In genomic region chr2:120211448-120211847, GRCm38 (mm10) we compare ENCODE assay signal across 27 mouse cellular contexts. TPM values are rescaled to one million over a fixed set of nuclear protein-coding genes. Genes with fewer than 3 reads are reported as not detected.
A peak's percentile ranks its signal among the peaks of the same experiment; 100 is the strongest.
DNase-seq lines count a peak whose midpoint lies in the region; ATAC-seq and TF ChIP-seq lines count a peak whose summit lies in the region.
"Had no signal": no experiment of that assay in that cellular context is flagged by ENCODE, and none has a peak within 500 bp of the region (broad histone marks: within the 10 kb centered on the region; RNA-seq: fewer than 3 reads in every experiment).

No protein-coding gene starts in this region.

- no peaks in the 10 kb centered on the region for H3K79me2 ChIP-seq in CH12.LX (replicated peaks; ENCODE audit: control insufficient read depth, extremely low read depth, insufficient read depth, poor library complexity, severe bottlenecking)

- TF ChIP-seq EP300 in heart, postnatal 0 days (IDR thresholded peaks at IDR 0.05; ENCODE audit: low read depth): no peak
- no peak for TF ChIP-seq EP300 in CH12.LX (IDR thresholded peaks at IDR 0.05; ENCODE audit: low read length)
- TF ChIP-seq EP300 in stomach, postnatal 0 days (optimal IDR thresholded peaks at IDR 0.05): no peak

- H3K4me1 ChIP-seq in heart, postnatal 0 days (ENCODE audit: control insufficient read depth, insufficient read depth): no peaks in the 10 kb centered on the region
- H3K4me1 ChIP-seq in CH12.LX (ENCODE audit: control insufficient read depth in 1 of 2, insufficient read depth in 2 of 2): no peaks in the 10 kb centered on the region
- no peaks in the 10 kb centered on the region for H3K4me1 ChIP-seq in stomach, postnatal 0 days (replicated peaks; ENCODE audit: control insufficient read depth, insufficient read depth)
- no peaks in the 10 kb centered on the region for H3K4me1 ChIP-seq in kidney, embryonic 14.5 days (ENCODE audit: control insufficient read depth, insufficient read depth, low read length)
- H3K4me1 ChIP-seq: embryonic facial prominence, embryonic 10.5 days; embryonic facial prominence, embryonic 13.5 days; forebrain, embryonic 12.5 days; heart, embryonic 10.5 days; heart, embryonic 13.5 days; hindbrain, embryonic 15.5 days had no signal

- no peak overlapping the region for H3K9ac ChIP-seq in heart, postnatal 0 days (replicated peaks; ENCODE audit: low read depth, low read length)
- no peak overlapping the region for H3K9ac ChIP-seq in CH12.LX (ENCODE audit: insufficient read depth, low read depth)
- H3K9ac ChIP-seq in stomach, postnatal 0 days (ENCODE audit: low read length): no peak overlapping the region
- no peak overlapping the region for H3K9ac ChIP-seq in kidney, embryonic 14.5 days (ENCODE audit: low read depth, low read length)
- H3K9ac ChIP-seq: embryonic facial prominence, embryonic 13.5 days; forebrain, embryonic 12.5 days; heart, embryonic 13.5 days; hindbrain, embryonic 15.5 days had no signal

- intact Hi-C loops in gastrocnemius, adult 2 months (cut with DNase I): no loop called here

- no peak overlapping the region for H3K4me3 ChIP-seq in gastrocnemius, adult 2 months
- no peak overlapping the region for H3K4me3 ChIP-seq in heart, postnatal 0 days (ENCODE audit: low read depth, low read length)
- H3K4me3 ChIP-seq in CH12.LX (replicated peaks in 1 of 3; ENCODE audit: low read depth in 2 of 3, low read length in 2 of 3, poor library complexity in 1 of 3): no peak overlapping the region
- H3K4me3 ChIP-seq in stomach, postnatal 0 days (ENCODE audit: low read depth, low read length): no peak overlapping the region
- H3K4me3 ChIP-seq in kidney, embryonic 14.5 days (ENCODE audit: low read length): no peak overlapping the region
- H3K4me3 ChIP-seq: embryonic facial prominence, embryonic 10.5 days; embryonic facial prominence, embryonic 13.5 days; erythroblast, embryonic 14.5 days; forebrain, embryonic 12.5 days; heart, embryonic 10.5 days; heart, embryonic 13.5 days; hindbrain, embryonic 15.5 days had no signal

- no peak for ATAC-seq in heart, postnatal 0 days (ENCODE audit: insufficient read depth, low read depth)
- no peak for ATAC-seq in stomach, postnatal 0 days (ENCODE audit: low FRiP score, low TSS enrichment)
- ATAC-seq in kidney, embryonic 14.5 days (ENCODE audit: low FRiP score, low TSS enrichment): no peak
- ATAC-seq: activated CD4-positive, CD25-positive, alpha-beta regulatory T cell, adult 4 months; forebrain, embryonic 16.5 days; intestine, postnatal 0 days had no signal

- dilution Hi-C loops in CH12.LX (cut with MboI; ENCODE audit: extremely low pct_ligation_motif_present, extremely low pct_unique_long_range_greater_than_20kb, low sequenced_read_pairs): no loop called here

- no peak for TF ChIP-seq POLR2A in CH12.LX (IDR thresholded peaks at IDR 0.05; ENCODE audit: low read depth, low read length)

- no peak overlapping the region for H3K4me2 ChIP-seq in heart, postnatal 0 days (ENCODE audit: low read depth, low read length)
- H3K4me2 ChIP-seq in CH12.LX (ENCODE audit: insufficient read depth, low read depth, poor library complexity, severe bottlenecking): no peak overlapping the region
- no peak overlapping the region for H3K4me2 ChIP-seq in stomach, postnatal 0 days (replicated peaks; ENCODE audit: low read depth)
- H3K4me2 ChIP-seq in kidney, embryonic 14.5 days (replicated peaks; ENCODE audit: low read depth, low read length): no peak overlapping the region
- H3K4me2 ChIP-seq: embryonic facial prominence, embryonic 13.5 days; forebrain, embryonic 12.5 days; heart, embryonic 13.5 days; hindbrain, embryonic 15.5 days had no signal

- in situ Hi-C loops in CH12.LX (cut with MboI; ENCODE audit: low pct_ligation_motif_present, low pct_unique_long_range_greater_than_20kb, low sequenced_read_pairs): no loop called here

- H3K27ac ChIP-seq in gastrocnemius, adult 2 months: no peak overlapping the region
- H3K27ac ChIP-seq in heart, postnatal 0 days (ENCODE audit: low read depth): no peak overlapping the region
- no peak overlapping the region for H3K27ac ChIP-seq in CH12.LX (ENCODE audit: insufficient read depth, low read depth)
- H3K27ac ChIP-seq in stomach, postnatal 0 days (replicated peaks): no peak overlapping the region
- H3K27ac ChIP-seq in kidney, embryonic 14.5 days (ENCODE audit: low read depth, low read length): no peak overlapping the region
- H3K27ac ChIP-seq: embryonic facial prominence, embryonic 10.5 days; embryonic facial prominence, embryonic 13.5 days; forebrain, embryonic 12.5 days; heart, embryonic 10.5 days; heart, embryonic 13.5 days; hindbrain, embryonic 15.5 days had no signal

- H3K36me3 ChIP-seq in heart, postnatal 0 days (replicated peaks; ENCODE audit: control insufficient read depth, insufficient read depth, low read length): no peaks in the 10 kb centered on the region
- H3K36me3 ChIP-seq in CH12.LX (replicated peaks in 1 of 2; ENCODE audit: control insufficient read depth in 1 of 2, insufficient read depth in 1 of 2, low read length in 1 of 2): no peaks in the 10 kb centered on the region
- no peaks in the 10 kb centered on the region for H3K36me3 ChIP-seq in stomach, postnatal 0 days (ENCODE audit: control insufficient read depth, insufficient read depth, low read length)
- no peaks in the 10 kb centered on the region for H3K36me3 ChIP-seq in kidney, embryonic 14.5 days (ENCODE audit: control insufficient read depth, insufficient read depth, low read length)
- H3K36me3 ChIP-seq: embryonic facial prominence, embryonic 10.5 days; embryonic facial prominence, embryonic 13.5 days; forebrain, embryonic 12.5 days; heart, embryonic 10.5 days; heart, embryonic 13.5 days; hindbrain, embryonic 15.5 days had no signal

- DNase-seq in gastrocnemius, adult 2 months: no peak
- no peak for DNase-seq in gastrocnemius, postnatal 25 days
- DNase-seq in heart, postnatal 0 days (ENCODE audit: low spot score): no peak
- DNase-seq in heart, postnatal 4 days: no peak
- DNase-seq in CH12.LX (ENCODE audit: extremely low read depth): no peak
- DNase-seq in stomach, postnatal 0 days (ENCODE audit: low spot score): no peak
- DNase-seq: adrenal gland, adult 8-10 months; adrenal gland, postnatal 25 days; B cell, adult 2 months; cerebellum, adult 11-12 months; cerebellum, adult 8-10 months; cerebellum, postnatal 10 days; cerebellum, postnatal 36 days; embryo, embryonic 11 days; gastrocnemius, postnatal 36 days had no signal

- 64% methylated on average over 2 of the region's 2 CpGs for WGBS in heart, postnatal 0 days
- 56% methylated on average over 2 of the region's 2 CpGs for WGBS in stomach, postnatal 0 days
- 67% methylated on average over 2 of the region's 2 CpGs for WGBS in kidney, embryonic 14.5 days

- no peaks in the 10 kb centered on the region for H3K9me3 ChIP-seq in heart, postnatal 0 days (replicated peaks; ENCODE audit: control insufficient read depth, low read length)
- no peaks in the 10 kb centered on the region for H3K9me3 ChIP-seq in CH12.LX (replicated peaks; ENCODE audit: low read length)
- H3K9me3 ChIP-seq in stomach, postnatal 0 days (ENCODE audit: control insufficient read depth, low read length): no peaks in the 10 kb centered on the region
- no peaks in the 10 kb centered on the region for H3K9me3 ChIP-seq in kidney, embryonic 14.5 days (ENCODE audit: control insufficient read depth, low read length)
- H3K9me3 ChIP-seq: embryonic facial prominence, embryonic 10.5 days; embryonic facial prominence, embryonic 13.5 days; forebrain, embryonic 12.5 days; heart, embryonic 10.5 days; heart, embryonic 13.5 days; hindbrain, embryonic 15.5 days had no signal

- H3K27me3 ChIP-seq in heart, postnatal 0 days (ENCODE audit: control insufficient read depth, insufficient read depth, low read length): no peaks in the 10 kb centered on the region
- no peaks in the 10 kb centered on the region for H3K27me3 ChIP-seq in CH12.LX (replicated peaks)
- H3K27me3 ChIP-seq in stomach, postnatal 0 days (ENCODE audit: control insufficient read depth, insufficient read depth, low read length): no peaks in the 10 kb centered on the region
- H3K27me3 ChIP-seq in kidney, embryonic 14.5 days (ENCODE audit: control insufficient read depth, insufficient read depth, low read length): no peaks in the 10 kb centered on the region
- H3K27me3 ChIP-seq: embryonic facial prominence, embryonic 13.5 days; forebrain, embryonic 12.5 days; heart, embryonic 13.5 days; hindbrain, embryonic 15.5 days had no signal

- TF ChIP-seq RAD21 in CH12.LX (IDR thresholded peaks at IDR 0.05; ENCODE audit: low read depth, low read length): no peak; the same call in 1 of the 2 replicates

- peak; percentile 16; the same call in 1 of the 2 replicates for TF ChIP-seq CTCF in gastrocnemius, adult 2 months (IDR thresholded peaks at IDR 0.05)
- 0 out of 2 replicates have a peak, but pooled peaks have one; percentile 3 for TF ChIP-seq CTCF in heart, postnatal 0 days (IDR thresholded peaks at IDR 0.05; ENCODE audit: low read depth)
- peak in 1 of 2 experiments; percentile 21; a peak in 2 of 4 replicates for TF ChIP-seq CTCF in CH12.LX (conservative IDR thresholded peaks at IDR 0.05 in 1 of 2, IDR thresholded peaks at IDR 0.05 in 1 of 2; ENCODE audit: low read depth in 2 of 2, low read length in 2 of 2)
- TF ChIP-seq CTCF in stomach, postnatal 0 days (IDR thresholded peaks at IDR 0.05; ENCODE audit: low read depth): peak; percentile 26; the same call in 1 of the 2 replicates

RNA-seq across cellular contexts. Expression of gene Pla2g4e, which starts 33.7 kb away (rescaled TPM):
- 10 to 100 TPM; 27.8 to 31.8 TPM for total RNA-seq in gastrocnemius, adult 2 months (2021)
- 10 to 100 TPM; 26.9 to 28.8 TPM for total RNA-seq in gastrocnemius, postnatal 25 days (2021)
- 1.6 and 1.7 TPM in 2 replicates for total RNA-seq in heart, postnatal 0 days (2014; rRNA removed; ENCODE audit: low replicate concordance)
- polyA plus RNA-seq in heart, postnatal 0 days (2015; fragmentation: Nextera tagmentation; extraction: Ambion mirVana): 2.9 TPM in 2 replicates
- total RNA-seq in heart, postnatal 4 days (2021): 1 to 10 TPM; 3.0 to 3.8 TPM
- total RNA-seq in CH12.LX (2012; rRNA removed) (not detected in 2 replicates), CH12.LX (2014; rRNA removed) (not detected in 2 replicates)
- not detected in 2 replicates for polyA plus RNA-seq in CH12.LX (2012; ENCODE audit: insufficient read length, low read depth)
- 5.8 TPM in 2 replicates for polyA plus RNA-seq in stomach, postnatal 0 days (2015; fragmentation: Nextera tagmentation; extraction: Ambion mirVana)
- not detected in 2 replicates for polyA plus RNA-seq in kidney, embryonic 14.5 days (2014; fragmentation: Nextera tagmentation; extraction: Ambion mirVana)
- total RNA-seq: granulocyte monocyte progenitor cell, adult 5-6 weeks had no signal
- polyA plus RNA-seq: embryonic facial prominence, embryonic 10.5 days; erythroblast, embryonic 14.5 days had no signal

RNA-seq across cellular contexts. Expression of gene Ehd4, which starts 57.0 kb away (rescaled TPM):
- 10 to 100 TPM; 19.5 to 31.7 TPM for total RNA-seq in gastrocnemius, adult 2 months (2021)
- total RNA-seq in gastrocnemius, postnatal 25 days (2021): 10 to 100 TPM; 36.0 to 56.6 TPM
- total RNA-seq in heart, postnatal 0 days (2014; rRNA removed; ENCODE audit: low replicate concordance): 231 and 250 TPM in 2 replicates
- 438 and 547 TPM in 2 replicates for polyA plus RNA-seq in heart, postnatal 0 days (2015; fragmentation: Nextera tagmentation; extraction: Ambion mirVana)
- 100 to 1,000 TPM; 461 to 503 TPM for total RNA-seq in heart, postnatal 4 days (2021)
- total RNA-seq in CH12.LX (2012; rRNA removed) (8.1 and 9.2 TPM in 2 replicates), CH12.LX (2014; rRNA removed) (9.6 and 9.8 TPM in 2 replicates)
- polyA plus RNA-seq in CH12.LX (2012; ENCODE audit: insufficient read length, low read depth): 22.9 and 27.7 TPM in 2 replicates
- 65.6 and 75.1 TPM in 2 replicates for polyA plus RNA-seq in stomach, postnatal 0 days (2015; fragmentation: Nextera tagmentation; extraction: Ambion mirVana)
- polyA plus RNA-seq in kidney, embryonic 14.5 days (2014; fragmentation: Nextera tagmentation; extraction: Ambion mirVana): 20.1 and 31.8 TPM in 2 replicates

Comparison
In these comparisons a context has a peak if more than half of its experiments do, and no peak if none do; other contexts are left out.
1. RNA of gene Pla2g4e, which starts 33.7 kb away (total RNA-seq): 27.8 to 31.8 TPM in gastrocnemius, adult 2 months and 26.9 to 28.8 TPM in gastrocnemius, postnatal 25 days; 3.0 to 3.8 TPM in heart, postnatal 4 days, 1.6 to 1.7 TPM in heart, postnatal 0 days and not detected in CH12.LX; every median in the first group is over 4 times any median in the second.